Mouse (Mus musculus) bone marrow, adult 2 months (tissue): ENCODE data around the gene Atg10.

Experiments used
- CTCF ChIP-seq: fragments of 200-500 bp; IDR thresholded peaks from 2 replicates; pipeline ENCODE4 v1.5.1; 2011; ENCODE audit warnings: low read length, control low read depth; ENCODE audit not compliant: control insufficient read depth, insufficient read depth
- POLR2A ChIP-seq: fragments of 200-500 bp; IDR thresholded peaks from 2 replicates; pipeline ENCODE4 v1.6.1; 2011; ENCODE audit warnings: low read depth, mild to moderate bottlenecking, control low read depth, low read length, borderline replicate concordance; ENCODE audit not compliant: control insufficient read depth

DNA sequence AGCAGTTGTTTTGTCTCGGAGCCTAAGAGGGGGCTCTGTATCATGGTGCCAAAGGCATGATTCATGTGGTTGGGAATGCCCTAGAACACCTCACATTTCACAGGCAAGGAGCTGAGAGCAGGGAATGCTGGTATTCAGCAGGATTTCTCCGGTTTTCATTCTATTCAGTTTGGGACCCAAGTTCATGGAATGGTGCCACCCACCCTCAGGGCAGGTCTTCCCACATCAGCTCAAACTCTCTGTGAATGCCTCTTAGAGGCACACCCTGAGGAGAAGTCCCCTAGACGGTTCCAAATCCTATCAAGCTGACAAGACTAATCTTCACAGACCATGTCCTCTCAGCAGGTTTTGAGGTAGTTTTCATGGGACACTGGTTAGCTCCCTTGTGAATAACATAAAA lies 211.9 kb downstream of the Atg10 start:
- TF ChIP-seq CTCF: no peak
- TF ChIP-seq POLR2A: no peak
